Mouse (Mus musculus) kidney, adult 18-20 months (tissue): Measurements from ENCODE around the gene Gm6034.
"Not testable (repeated sequence)": the region's sequence is repeated elsewhere in the genome, so short reads cannot be mapped to it uniquely, and the experiment has no call there.

Experiments used
- DNase-seq: peaks from one replicate; pipeline ENCODE4 v3.0.0; 2021

Gene Gm6034

GRCm38 (mm10) chr17:36083266-36083869, 40.6 kb downstream of the Gm6034 start:
- peak; percentile 69 for DNase-seq

GRCm38 (mm10) chr17:36083870-36084451, 41.2 kb downstream of the Gm6034 start:
- peak; percentile 19 for DNase-seq

- DNase-seq, result not testable (repeated sequence)
These were observed 43.2 kb downstream of the Gm6034 start for GRCm38 (mm10) chr17:36085976-36086375.

GRCm38 (mm10) chr17:36091933-36092332, 49.2 kb downstream of the Gm6034 start:
- not testable (repeated sequence) for DNase-seq

- not testable (repeated sequence) for DNase-seq
These were observed 49.8 kb downstream of the Gm6034 start for GRCm38 (mm10) chr17:36092520-36092919.

- DNase-seq, result no peak
These were observed 51.2 kb downstream of the Gm6034 start for GRCm38 (mm10) chr17:36093936-36094335.

GRCm38 (mm10) chr17:36099603-36100002, 56.8 kb downstream of the Gm6034 start:
- not testable (repeated sequence) for DNase-seq

GRCm38 (mm10) chr17:36102091-36102490, 59.3 kb downstream of the Gm6034 start:
- peak; percentile 58 for DNase-seq
